Mouse (Mus musculus): ENCODE results near the gene Tmem117. TPM values are rescaled to one million over a fixed set of nuclear protein-coding genes. Genes with fewer than 3 reads are reported as not detected.

The Tmem117 gene
- polyA plus RNA-seq, 2 experiments from 2014 or later, result not detected

Other genes with a start within 250 kb of the Tmem117 start
- not detected for gene Adamts20, start 163.8 kb upstream of the Tmem117 start, polyA plus RNA-seq (2017; shearing (Covaris generic))
- 1 to 10 TPM; 6.9 to 9.9 TPM for gene Pus7l, start 85.7 kb upstream of the Tmem117 start, polyA plus RNA-seq (2017; shearing (Covaris generic))
- 10 to 100 TPM; 31.1 to 40.4 TPM for gene Irak4, start 85.6 kb upstream of the Tmem117 start, polyA plus RNA-seq (2017; shearing (Covaris generic))
- 10 to 100 TPM; 58.8 to 62.8 TPM for gene Twf1, start 39.3 kb upstream of the Tmem117 start, polyA plus RNA-seq (2017; shearing (Covaris generic))